Mouse (Mus musculus) frontal cortex, postnatal 36 days (tissue): ENCODE measurements around the gene Tmpo.

Experiments
- DNase-seq, 2 experiments: peaks; one replicate each; pipeline ENCODE4 v3.0.0; 2022; ENCODE audit warnings: low spot score in 2 of 2

Gene Tmpo

DNA sequence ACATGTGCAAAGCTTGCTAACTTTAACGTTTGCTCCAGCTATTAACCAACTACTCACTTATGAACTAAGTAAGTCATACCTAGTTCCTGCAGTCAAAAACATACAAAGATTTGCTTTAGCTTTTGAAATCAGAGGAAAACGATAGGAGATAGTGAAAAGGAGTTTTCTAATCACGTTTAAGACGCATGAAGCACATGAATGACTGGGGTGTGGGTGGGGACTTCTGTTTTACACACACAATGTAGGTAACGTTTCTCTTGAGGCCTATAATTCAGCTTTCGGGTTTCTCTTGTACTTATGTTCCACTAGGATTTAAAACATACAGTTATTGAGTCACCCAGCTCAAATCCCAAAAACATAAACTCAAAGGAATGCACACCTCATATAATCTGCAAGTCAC is 58.5 kb downstream of the Tmpo start:
- no peak for DNase-seq

DNA sequence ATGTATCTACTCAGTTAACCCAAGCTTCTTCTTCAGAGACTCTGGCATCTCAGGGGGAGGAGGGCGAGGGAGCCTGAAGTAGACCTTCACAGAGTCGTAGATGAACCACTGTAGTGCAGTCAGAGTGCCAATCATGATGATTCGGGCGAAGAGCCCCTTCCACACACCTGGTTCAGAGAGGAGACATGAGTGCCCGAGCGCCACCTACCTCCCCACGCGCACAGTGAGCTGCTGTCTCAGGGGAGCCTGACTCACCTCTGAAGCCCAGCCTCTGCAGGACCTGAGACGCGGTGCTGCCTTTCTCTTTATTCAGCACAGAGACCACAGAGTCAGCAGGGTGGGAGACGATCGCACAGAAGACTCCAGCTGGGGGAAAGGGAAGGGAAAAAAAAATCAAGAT is 64.2 kb downstream of the Tmpo start:
- DNase-seq = no peak

DNA sequence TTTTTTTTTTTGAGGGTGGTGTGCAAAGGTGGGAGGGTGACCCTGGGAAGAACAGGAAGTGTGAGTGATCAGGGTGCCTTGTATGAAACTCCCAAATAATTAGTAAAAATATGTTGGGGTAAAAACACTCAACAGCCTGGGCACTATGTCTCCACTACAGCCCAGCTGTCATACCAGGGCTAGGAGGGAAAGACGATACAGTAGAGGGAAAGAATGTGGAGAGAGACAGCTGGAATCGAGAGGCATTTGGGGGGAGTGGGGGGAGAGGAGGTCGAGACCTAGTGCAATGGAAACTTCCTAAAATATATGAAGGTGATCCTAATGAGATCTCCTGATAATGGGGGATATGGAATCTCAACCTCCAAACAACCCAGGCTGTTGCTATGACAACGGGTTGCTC is 71.3 kb downstream of the Tmpo start:
- DNase-seq = no peak

GRCm38 (mm10) chr10:91105981-91106380 is 75.1 kb downstream of the Tmpo start:
- no peak for DNase-seq

- no peak for DNase-seq
Observed at GRCm38 (mm10) chr10:91102799-91103590, 78.1 kb downstream of the Tmpo start.

- DNase-seq = no peak
Observed at GRCm38 (mm10) chr10:91101936-91102335, 79.2 kb downstream of the Tmpo start.

DNA sequence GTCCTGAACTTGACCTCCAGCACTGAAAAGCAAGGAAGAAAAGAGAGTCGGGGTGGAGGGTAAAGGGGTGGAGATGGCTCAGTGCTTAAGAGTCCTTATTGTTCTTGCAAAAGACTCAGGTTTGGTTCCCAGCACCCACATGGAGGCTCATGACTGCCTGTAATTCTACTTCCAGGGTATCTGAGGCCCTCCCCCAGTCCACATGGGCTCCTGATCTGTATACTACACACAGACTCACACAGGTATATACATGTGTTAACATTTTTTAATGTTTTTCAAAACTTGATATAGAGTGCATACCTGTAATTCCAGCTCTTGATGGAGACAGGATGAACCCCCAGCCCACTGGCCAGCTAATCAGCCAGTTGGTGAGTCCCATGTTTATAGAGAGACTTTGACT is 81.0 kb downstream of the Tmpo start:
- no peak for DNase-seq

DNA sequence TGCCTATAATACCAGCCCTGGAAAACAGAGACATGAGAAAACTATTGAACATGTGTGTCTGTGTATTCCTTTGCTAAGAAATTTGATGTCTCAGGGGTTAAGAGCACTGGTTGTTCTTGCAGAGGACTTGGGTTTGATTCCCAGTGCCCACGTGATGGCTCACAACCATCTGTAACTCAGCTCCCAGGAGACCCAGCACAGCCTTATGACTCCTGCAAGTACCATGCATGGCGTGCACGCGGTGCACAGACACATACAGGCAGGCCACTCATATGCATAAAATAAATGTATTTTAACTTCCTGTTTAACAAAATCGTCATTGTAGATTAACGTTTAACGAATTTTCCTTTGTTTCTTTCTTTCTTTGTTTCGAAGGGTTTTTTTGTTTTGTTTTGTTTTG is 83.1 kb downstream of the Tmpo start:
- no peak for DNase-seq
